Mouse (Mus musculus) limb, embryonic 14.5 days (tissue): ENCODE results near the gene Rhox6. TPM values are rescaled to one million over a fixed set of nuclear protein-coding genes. Genes with fewer than 3 reads are reported as not detected.
"Not testable (repeated sequence)": the region's sequence is repeated elsewhere in the genome, so short reads cannot be mapped to it uniquely, and the experiment has no call there.

Experiments used
- ATAC-seq: fragments of 200-750 bp; cut with Nextera tagmentation; 2 replicates; pipeline ENCODE4 v1.8.0; 2017; ENCODE audit warnings: low read depth, moderate number of reproducible peaks, moderate TSS enrichment; ENCODE audit not compliant: low FRiP score
- DNase-seq: peaks from one replicate; pipeline ENCODE4 v3.0.0-alpha.2; 2015; ENCODE audit warnings: low spot score
- H3K27ac ChIP-seq: fragments of 300-500 bp; sonication (generic); replicated peaks from 2 replicates; pipeline ENCODE4 v1.5.1; 2014; ENCODE audit warnings: low read depth, mild to moderate bottlenecking, low read length, moderate library complexity, mixed read lengths
- H3K27me3 ChIP-seq: fragments of 300-500 bp; sonication (generic); 2 replicates; pipeline ENCODE4 v1.6.1; 2014; ENCODE audit warnings: low read length, mixed read lengths; ENCODE audit not compliant: control insufficient read depth, insufficient read depth
- H3K36me3 ChIP-seq: fragments of 300-500 bp; sonication (generic); 2 replicates; pipeline ENCODE4 v1.6.1; 2014; ENCODE audit warnings: mild to moderate bottlenecking, low read length, moderate library complexity, mixed read lengths; ENCODE audit not compliant: control insufficient read depth, insufficient read depth
- H3K4me1 ChIP-seq: fragments of 300-500 bp; sonication (generic); 2 replicates; pipeline ENCODE4 v1.6.1; 2014; ENCODE audit warnings: antibody characterized with exemption, low read length, mixed read lengths; ENCODE audit not compliant: control insufficient read depth, insufficient read depth
- H3K4me2 ChIP-seq: fragments of 300-500 bp; sonication (generic); replicated peaks from 2 replicates; pipeline ENCODE4 v1.6.1; 2014; ENCODE audit warnings: low read depth, mild to moderate bottlenecking, low read length, moderate library complexity; ENCODE audit not compliant: severe bottlenecking
- H3K4me3 ChIP-seq: fragments of 300-500 bp; sonication (generic); replicated peaks from 2 replicates; pipeline ENCODE4 v1.5.1; 2014; ENCODE audit warnings: low read length
- H3K9ac ChIP-seq: fragments of 300-500 bp; sonication (generic); 2 replicates; pipeline ENCODE4 v1.6.1; 2014; ENCODE audit warnings: mild to moderate bottlenecking, low read depth, low read length, moderate library complexity; ENCODE audit not compliant: severe bottlenecking
- H3K9me3 ChIP-seq: fragments of 300-500 bp; sonication (generic); 2 replicates; pipeline ENCODE4 v1.6.1; 2016; ENCODE audit warnings: low read length; ENCODE audit not compliant: control insufficient read depth
- POLR2A ChIP-seq: fragments of 200-500 bp; IDR thresholded peaks from 2 replicates; pipeline ENCODE4 v1.8.0; 2012; ENCODE audit warnings: inconsistent platforms, mild to moderate bottlenecking, moderate library complexity, borderline replicate concordance; ENCODE audit not compliant: insufficient read depth, insufficient read length; ENCODE audit errors: extremely low read depth
- WGBS: fragments of 180-500 bp; shearing (Covaris S2); extraction: QIAGEN DNeasy Blood & Tissue Kit; methylation state at CpG from one replicate; pipeline ENCODE4 v1.1.7; 2014; 5-methylcytosine and 5-hydroxymethylcytosine counted together
- polyA plus RNA-seq, 2 experiments: library from polyadenylated mRNA; depleted of rRNA in 1 of 2; stranded (reverse) in 1 of 2; unstranded in 1 of 2; fragments of >200 nt; fragmentation: Nextera tagmentation in 1 of 2; extraction: Ambion mirVana in 1 of 2; gene quantifications; 2 replicates each; pipeline versions ENCODE4 v1.2.1 to v1.2.3; 2012 to 2014

The Rhox6 gene
- polyA plus RNA-seq (2012; rRNA removed) (0.40 and 0.65 TPM in 2 replicates), polyA plus RNA-seq (2014; fragmentation: Nextera tagmentation; extraction: Ambion mirVana) (0.74 and 0.80 TPM in 2 replicates)

GRCm38 (mm10) chrX:37826610-37827009 lies at the start of gene Rhox6:
Gene Rhox6 (plus strand): TSS chrX:37826910.
- not testable (repeated sequence) for H3K36me3 ChIP-seq, H3K9me3 ChIP-seq, H3K27ac ChIP-seq, H3K4me3 ChIP-seq, DNase-seq, H3K4me2 ChIP-seq, H3K4me1 ChIP-seq, ATAC-seq, H3K27me3 ChIP-seq, H3K9ac ChIP-seq
- WGBS: 89% methylated on average over 4 of the region's 12 CpGs

- Histone ChIP-seq H3K9ac (no peak overlapping the region), H3K27me3 (no peaks in the 10 kb centered on the region), H3K27ac (no peak overlapping the region), H3K4me3 (no peak overlapping the region), H3K9me3 (no peaks in the 10 kb centered on the region), H3K4me2 (no peak overlapping the region), H3K4me1 (no peaks in the 10 kb centered on the region), H3K36me3 (no peaks in the 10 kb centered on the region)
- no peak for DNase-seq
- TF ChIP-seq POLR2A: no peak
- 78% methylated on average over 12 of the region's 15 CpGs for WGBS
- no peak for ATAC-seq
Measured at GRCm38 (mm10) chrX:37807286-37808080, 19.2 kb upstream of the Rhox6 start.

GRCm38 (mm10) chrX:37809396-37809795 lies 17.3 kb upstream of the Rhox6 start:
- H3K36me3 ChIP-seq: no peaks in the 10 kb centered on the region
- H3K27ac ChIP-seq: no peak overlapping the region
- WGBS: 90% methylated on average over 2 of the region's 2 CpGs
- no peak for DNase-seq
- no peaks in the 10 kb centered on the region for H3K4me1 ChIP-seq
- TF ChIP-seq POLR2A: no peak
- no peaks in the 10 kb centered on the region for H3K9me3 ChIP-seq
- H3K4me2 ChIP-seq: no peak overlapping the region
- no peak overlapping the region for H3K9ac ChIP-seq
- no peak overlapping the region for H3K4me3 ChIP-seq
- ATAC-seq: no peak
- no peaks in the 10 kb centered on the region for H3K27me3 ChIP-seq

DNA sequence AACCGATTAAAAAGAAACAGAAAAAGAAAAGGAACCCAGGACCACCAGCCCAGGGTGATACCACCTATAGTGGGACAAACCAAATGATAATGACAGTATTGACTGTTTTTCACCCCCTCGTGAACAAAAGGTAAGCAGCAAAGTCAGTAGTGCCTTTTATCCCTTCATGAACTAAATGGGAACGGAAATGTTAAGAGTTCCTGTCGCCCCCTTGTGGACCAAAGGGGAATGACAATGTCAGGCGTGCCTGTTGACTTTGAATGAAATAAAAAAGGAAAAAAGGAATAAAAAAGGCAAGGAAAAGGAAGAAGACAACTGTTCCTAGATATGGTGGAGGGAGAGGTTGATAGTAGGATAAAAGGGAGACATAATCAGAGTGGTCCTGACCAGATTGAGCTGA lies 15.5 kb upstream of the Rhox6 start:
- ATAC-seq: no peak
- no peak for DNase-seq
- Histone ChIP-seq H3K36me3 (no peaks in the 10 kb centered on the region), H3K27me3 (no peaks in the 10 kb centered on the region), H3K4me3 (no peak overlapping the region), H3K9me3 (no peaks in the 10 kb centered on the region), H3K4me1 (no peaks in the 10 kb centered on the region), H3K27ac (no peak overlapping the region), H3K9ac (no peak overlapping the region), H3K4me2 (no peak overlapping the region)
- WGBS: 29% methylated on average over 5 of the region's 5 CpGs
- no peak for TF ChIP-seq POLR2A

DNA sequence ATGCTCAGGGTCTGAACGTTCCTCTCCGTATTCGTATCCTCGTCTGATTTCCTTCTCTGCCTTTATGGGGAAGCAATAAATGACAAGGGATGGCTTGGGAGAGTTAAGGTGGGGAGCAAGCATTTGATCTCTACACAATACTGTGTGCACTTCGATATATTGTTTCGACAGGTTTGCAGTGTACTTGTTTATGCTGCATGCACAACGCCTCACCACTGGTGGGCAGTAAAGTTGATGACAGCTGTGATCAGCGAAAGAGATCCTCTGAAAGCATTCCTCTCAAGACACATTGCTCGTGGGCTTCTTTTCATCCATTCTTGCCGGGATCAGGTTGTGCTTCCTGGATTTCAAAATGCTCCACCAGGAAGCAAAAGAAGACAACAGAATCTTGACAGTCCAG lies 11.0 kb upstream of the Rhox6 start:
- H3K27ac ChIP-seq: no peak overlapping the region
- ATAC-seq (no peak), DNase-seq (no peak)
- H3K9me3 ChIP-seq: no peaks in the 10 kb centered on the region
- no peaks in the 10 kb centered on the region for H3K36me3 ChIP-seq
- 73% methylated on average over 10 of the region's 10 CpGs for WGBS
- no peak for TF ChIP-seq POLR2A
- no peak overlapping the region for H3K4me2 ChIP-seq
- H3K4me3 ChIP-seq: no peak overlapping the region
- no peaks in the 10 kb centered on the region for H3K27me3 ChIP-seq
- no peak overlapping the region for H3K9ac ChIP-seq
- no peaks in the 10 kb centered on the region for H3K4me1 ChIP-seq

DNA sequence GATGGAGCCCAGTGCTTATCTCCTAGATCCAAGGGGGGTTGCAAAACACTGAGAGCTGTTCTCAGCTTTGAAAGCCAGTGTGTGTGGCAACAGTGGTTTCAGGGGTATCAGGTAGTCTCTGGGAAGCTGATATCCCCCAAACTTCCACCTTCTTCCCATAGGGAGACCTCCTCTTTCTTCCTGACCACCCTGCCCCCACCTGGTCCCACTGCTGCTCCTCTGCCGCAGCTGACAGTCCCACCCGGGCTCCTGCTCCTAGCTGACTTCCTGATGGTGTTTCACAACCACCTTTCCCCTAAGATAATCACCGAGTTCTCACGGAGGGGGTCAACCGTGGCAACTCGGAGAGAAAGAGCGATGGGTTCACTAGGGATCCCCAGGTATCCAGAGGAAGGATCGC lies 4.7 kb downstream of the Rhox6 start, which contains the start of gene Rhox7a:
Rhox7a (plus strand) TSS at position 301 of the 400 bp plus-strand sequence.
- H3K9ac ChIP-seq, H3K4me2 ChIP-seq, H3K27me3 ChIP-seq, ATAC-seq, DNase-seq, H3K4me3 ChIP-seq, H3K9me3 ChIP-seq, H3K36me3 ChIP-seq, H3K4me1 ChIP-seq, H3K27ac ChIP-seq: not testable (repeated sequence)
- WGBS: 79% methylated on average over 8 of the region's 8 CpGs
